Mouse (Mus musculus): ENCODE data around the gene Nrxn3.

DNA sequence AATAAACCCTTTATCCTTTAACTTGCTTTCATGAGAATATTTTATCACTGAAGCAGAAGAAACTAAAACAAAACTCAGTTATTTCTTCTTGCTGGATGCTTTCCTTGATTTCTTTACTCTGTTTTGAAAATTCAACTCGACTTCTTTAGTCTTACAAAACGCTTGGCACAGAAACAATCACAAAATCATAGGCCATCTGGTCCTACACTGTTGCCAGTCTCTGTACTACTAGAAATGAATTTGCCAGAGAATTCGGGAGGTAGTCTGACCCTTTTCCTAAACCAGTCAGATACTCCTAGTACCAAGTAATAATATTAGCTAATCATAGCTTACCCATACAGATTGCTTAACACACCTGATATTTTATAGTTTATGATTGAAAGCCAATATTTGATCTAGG lies 1066.1 kb downstream of the Nrxn3 start:
- TF ChIP-seq CTCF (IDR thresholded peaks at IDR 0.05; ENCODE audit: extremely low read depth, insufficient read length, insufficient replicate concordance, low read depth, low read length) (no peak), POLR2A (IDR thresholded peaks at IDR 0.05; ENCODE audit: low read depth, low read length) (no peak)
